Mouse (Mus musculus): Measurements from ENCODE around the gene Dnajc7. TPM values are rescaled to one million over a fixed set of nuclear protein-coding genes. Genes with fewer than 3 reads are reported as not detected.

The Dnajc7 gene
- polyA plus RNA-seq, 1 experiment from 2014 or later, result 295 TPM

GRCm38 (mm10) chr11:100576256-100576655 is 43.7 kb downstream of the Dnajc7 start:
- Histone ChIP-seq H3K27me3 (no peaks in the 10 kb centered on the region), H3K27ac (replicated peaks) (no peak overlapping the region), H3K9me3 (no peaks in the 10 kb centered on the region), H3K9ac (replicated peaks) (no peak overlapping the region), H3K36me3 (peaks cover 19% of the 10 kb centered on the region), H3K4me1 (peaks cover 16% of the 10 kb centered on the region), H3K4me3 (no peak overlapping the region), H3K4me2 (replicated peaks) (peak overlapping the region; percentile 8; the same call in 1 of the 2 replicates)
- WGBS, result 75% methylated on average over 21 of the region's 21 CpGs
- no peak for ATAC-seq (replicated peaks)

- H3K4me3 ChIP-seq, result peak overlapping the region; percentile 64
- H3K27ac ChIP-seq (replicated peaks), result 0 out of 2 replicates have a peak overlapping the region, but pooled peaks have one; percentile 45
- H3K4me2 ChIP-seq (replicated peaks), result peak overlapping the region; percentile 74
- H3K9me3 ChIP-seq, result no peaks in the 10 kb centered on the region
- WGBS, result 23% methylated on average over 1 of the region's 2 CpGs
- ATAC-seq (replicated peaks), result peak; percentile 27; the same call in 1 of the 2 replicates
- H3K36me3 ChIP-seq, result peaks cover 14% of the 10 kb centered on the region
- H3K4me1 ChIP-seq, result peaks cover 24% of the 10 kb centered on the region
- no peaks in the 10 kb centered on the region for H3K27me3 ChIP-seq
- H3K9ac ChIP-seq (replicated peaks), result peak overlapping the region; percentile 61
Observed at GRCm38 (mm10) chr11:100575484-100575855, 44.5 kb downstream of the Dnajc7 start.

GRCm38 (mm10) chr11:100574708-100575483 is 45.1 kb downstream of the Dnajc7 start, which contains the start of gene Cnp:
TSS of gene Cnp (plus strand) at chr11:100574904.
- Histone ChIP-seq H3K4me3 (peak within 1 kb of the TSS; percentile 64), H3K27ac (replicated peaks) (0 out of 2 replicates have a peak within 1 kb of the TSS, but pooled peaks have one; percentile 45), H3K27me3 (no peaks in the 10 kb centered on the region), H3K9ac (replicated peaks) (peak within 1 kb of the TSS; percentile 61), H3K36me3 (peaks cover 9% of the 10 kb centered on the region), H3K4me1 (peaks cover 24% of the 10 kb centered on the region), H3K9me3 (no peaks in the 10 kb centered on the region), H3K4me2 (replicated peaks) (peak within 1 kb of the TSS; percentile 74)
- ATAC-seq (replicated peaks), result peak; percentile 68
- WGBS, result 3% methylated on average over 47 of the region's 47 CpGs

GRCm38 (mm10) chr11:100574188-100574587 is 45.8 kb downstream of the Dnajc7 start:
- H3K4me3 ChIP-seq, result peak overlapping the region; percentile 64
- 89% methylated on average over 3 of the region's 3 CpGs for WGBS
- peak overlapping the region; percentile 74 for H3K4me2 ChIP-seq (replicated peaks)
- no peak for ATAC-seq (replicated peaks)
- H3K9ac ChIP-seq (replicated peaks), result no peak overlapping the region
- H3K4me1 ChIP-seq, result peaks cover 24% of the 10 kb centered on the region
- peaks cover 2% of the 10 kb centered on the region; the same call in 1 of the 2 replicates for H3K36me3 ChIP-seq
- H3K27ac ChIP-seq (replicated peaks), result no peak overlapping the region
- H3K9me3 ChIP-seq, result no peaks in the 10 kb centered on the region
- no peaks in the 10 kb centered on the region for H3K27me3 ChIP-seq

- Histone ChIP-seq H3K36me3 (no peaks in the 10 kb centered on the region), H3K4me1 (peaks cover 24% of the 10 kb centered on the region), H3K27ac (replicated peaks) (no peak overlapping the region), H3K4me2 (replicated peaks) (peak overlapping the region; percentile 45), H3K9me3 (no peaks in the 10 kb centered on the region), H3K9ac (replicated peaks) (peak overlapping the region; percentile 25; the same call in 1 of the 2 replicates), H3K27me3 (no peaks in the 10 kb centered on the region), H3K4me3 (peak overlapping the region; percentile 23)
- ATAC-seq (replicated peaks), result peak; percentile 39; the same call in 1 of the 2 replicates
- WGBS, result 11% methylated on average over 16 of the region's 16 CpGs
Observed at GRCm38 (mm10) chr11:100571202-100571567, 48.8 kb downstream of the Dnajc7 start.

- Histone ChIP-seq H3K9ac (replicated peaks) (peak overlapping the region; percentile 28; the same call in 1 of the 2 replicates), H3K36me3 (no peaks in the 10 kb centered on the region), H3K27me3 (no peaks in the 10 kb centered on the region), H3K4me3 (peak overlapping the region; percentile 23), H3K9me3 (no peaks in the 10 kb centered on the region), H3K27ac (replicated peaks) (no peak overlapping the region), H3K4me1 (peaks cover 21% of the 10 kb centered on the region), H3K4me2 (replicated peaks) (peak overlapping the region; percentile 45)
- ATAC-seq (replicated peaks), result peak; percentile 64
- 10% methylated on average over 8 of the region's 8 CpGs for WGBS
Observed at GRCm38 (mm10) chr11:100570430-100571201, 49.4 kb downstream of the Dnajc7 start.

- Histone ChIP-seq H3K9ac (replicated peaks) (no peak overlapping the region), H3K27ac (replicated peaks) (no peak overlapping the region), H3K4me2 (replicated peaks) (no peak overlapping the region), H3K4me3 (no peak overlapping the region), H3K27me3 (no peaks in the 10 kb centered on the region), H3K4me1 (peaks cover 14% of the 10 kb centered on the region), H3K9me3 (no peaks in the 10 kb centered on the region), H3K36me3 (no peaks in the 10 kb centered on the region)
- no peak for ATAC-seq (replicated peaks)
- 71% methylated on average over 9 of the region's 9 CpGs for WGBS
Observed at GRCm38 (mm10) chr11:100569789-100570188, 50.2 kb downstream of the Dnajc7 start.

- H3K4me1 ChIP-seq, result peaks cover 10% of the 10 kb centered on the region
- H3K4me3 ChIP-seq, result no peak overlapping the region
- no peaks in the 10 kb centered on the region for H3K9me3 ChIP-seq
- 82% methylated on average over 8 of the region's 8 CpGs for WGBS
- ATAC-seq (replicated peaks), result no peak
- no peaks in the 10 kb centered on the region for H3K36me3 ChIP-seq
- H3K4me2 ChIP-seq (replicated peaks), result no peak overlapping the region
- H3K9ac ChIP-seq (replicated peaks), result no peak overlapping the region
- no peaks in the 10 kb centered on the region for H3K27me3 ChIP-seq
- no peak overlapping the region for H3K27ac ChIP-seq (replicated peaks)
Observed at GRCm38 (mm10) chr11:100568692-100569091, 51.3 kb downstream of the Dnajc7 start.

GRCm38 (mm10) chr11:100567815-100568245 is 52.1 kb downstream of the Dnajc7 start:
- H3K36me3 ChIP-seq, result no peaks in the 10 kb centered on the region
- no peak overlapping the region for H3K27ac ChIP-seq (replicated peaks)
- H3K4me2 ChIP-seq (replicated peaks), result no peak overlapping the region
- H3K27me3 ChIP-seq, result no peaks in the 10 kb centered on the region
- peaks cover 10% of the 10 kb centered on the region for H3K4me1 ChIP-seq
- no peak overlapping the region for H3K9ac ChIP-seq (replicated peaks)
- WGBS, result 67% methylated on average over 9 of the region's 9 CpGs
- no peak for ATAC-seq (replicated peaks)
- no peaks in the 10 kb centered on the region for H3K9me3 ChIP-seq
- no peak overlapping the region for H3K4me3 ChIP-seq

GRCm38 (mm10) chr11:100567229-100567628 is 52.7 kb downstream of the Dnajc7 start:
- no peak for ATAC-seq (replicated peaks)
- Histone ChIP-seq H3K9me3 (no peaks in the 10 kb centered on the region), H3K27ac (replicated peaks) (no peak overlapping the region), H3K27me3 (no peaks in the 10 kb centered on the region), H3K4me3 (no peak overlapping the region), H3K9ac (replicated peaks) (no peak overlapping the region), H3K4me2 (replicated peaks) (no peak overlapping the region), H3K36me3 (no peaks in the 10 kb centered on the region), H3K4me1 (peaks cover 10% of the 10 kb centered on the region)
- 87% methylated on average over 5 of the region's 5 CpGs for WGBS

- no peak for ATAC-seq (replicated peaks)
- no peaks in the 10 kb centered on the region for H3K27me3 ChIP-seq
- H3K9ac ChIP-seq (replicated peaks), result no peak overlapping the region
- H3K4me3 ChIP-seq, result no peak overlapping the region
- no peaks in the 10 kb centered on the region for H3K9me3 ChIP-seq
- no peak overlapping the region for H3K4me2 ChIP-seq (replicated peaks)
- H3K4me1 ChIP-seq, result no peaks in the 10 kb centered on the region; the same call in 1 of the 2 replicates
- no peak overlapping the region; the same call in 1 of the 2 replicates for H3K27ac ChIP-seq (replicated peaks)
- no peaks in the 10 kb centered on the region for H3K36me3 ChIP-seq
- 85% methylated on average over 6 of the region's 6 CpGs for WGBS
Observed at GRCm38 (mm10) chr11:100564703-100565102, 55.3 kb downstream of the Dnajc7 start.

GRCm38 (mm10) chr11:100564297-100564696 is 55.7 kb downstream of the Dnajc7 start:
- no peaks in the 10 kb centered on the region for H3K9me3 ChIP-seq
- H3K9ac ChIP-seq (replicated peaks), result no peak overlapping the region
- peak; percentile 74 for ATAC-seq (replicated peaks)
- H3K36me3 ChIP-seq, result no peaks in the 10 kb centered on the region
- WGBS, result 58% methylated on average over 15 of the region's 15 CpGs
- no peak overlapping the region for H3K4me3 ChIP-seq
- no peak overlapping the region; the same call in 1 of the 2 replicates for H3K27ac ChIP-seq (replicated peaks)
- H3K4me1 ChIP-seq, result no peaks in the 10 kb centered on the region; the same call in 1 of the 2 replicates
- no peak overlapping the region for H3K4me2 ChIP-seq (replicated peaks)
- no peaks in the 10 kb centered on the region for H3K27me3 ChIP-seq

Measured in forebrain, embryonic 15.5 days (tissue).